Mouse (Mus musculus) embryo, embryonic 11.5 days (tissue): Measurements from ENCODE around the gene Gm28635.

Experiments used
- DNase-seq: peaks from one replicate; pipeline ENCODE4 v3.0.0-alpha.2; 2012; ENCODE audit warnings: low read depth, low spot score

The Gm28635 gene

DNA sequence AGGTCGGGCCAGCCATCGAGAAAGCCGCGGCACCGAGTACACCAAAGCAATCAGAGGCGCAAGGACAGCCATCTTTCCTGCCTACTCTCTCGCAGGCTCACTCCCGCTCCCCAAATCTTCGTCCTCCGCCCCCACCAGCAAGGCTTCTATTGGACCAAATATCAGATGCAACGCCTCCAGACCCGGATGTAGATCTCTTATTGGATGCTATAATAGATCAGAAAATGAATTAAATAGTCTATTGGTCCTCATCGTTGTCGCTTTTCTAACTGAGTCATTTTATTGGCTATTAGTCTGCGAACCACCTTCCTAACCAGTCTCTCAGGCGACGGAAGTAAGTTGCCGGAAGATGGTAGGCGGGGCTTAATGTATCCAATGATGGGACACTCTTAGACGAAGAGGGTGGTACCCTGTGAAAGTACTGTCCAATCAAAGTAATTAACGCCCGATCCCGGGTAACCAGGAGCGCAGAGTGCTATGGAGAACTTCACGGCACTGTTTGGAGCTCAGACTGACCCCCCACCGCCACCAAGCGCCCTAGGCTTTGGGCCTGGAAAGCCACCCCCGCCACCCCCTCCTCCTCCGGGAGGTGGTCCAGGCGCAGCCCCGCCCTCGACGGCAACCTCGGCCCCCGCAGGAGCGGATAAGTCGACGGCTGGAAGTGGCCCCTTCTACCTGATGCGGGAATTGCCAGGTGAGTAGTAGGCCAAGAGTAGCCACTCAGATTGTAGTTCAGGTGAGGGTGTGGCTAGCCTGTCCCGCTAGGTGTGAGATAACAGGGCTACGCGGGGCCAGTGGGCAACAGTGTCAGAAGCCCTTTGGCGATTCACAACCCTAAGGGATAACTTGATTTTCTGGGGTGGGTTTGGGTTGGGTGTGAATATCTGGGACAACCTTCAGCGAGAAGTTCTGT is at the start of gene Gm28635, which contains the start of gene Med19:
Gene Gm28635 (minus strand): TSS at position 74 of the 913 bp plus-strand sequence.
Gene Med19 (plus strand): TSS at position 435 of the 913 bp plus-strand sequence.
- DNase-seq: peak; percentile 97

DNA sequence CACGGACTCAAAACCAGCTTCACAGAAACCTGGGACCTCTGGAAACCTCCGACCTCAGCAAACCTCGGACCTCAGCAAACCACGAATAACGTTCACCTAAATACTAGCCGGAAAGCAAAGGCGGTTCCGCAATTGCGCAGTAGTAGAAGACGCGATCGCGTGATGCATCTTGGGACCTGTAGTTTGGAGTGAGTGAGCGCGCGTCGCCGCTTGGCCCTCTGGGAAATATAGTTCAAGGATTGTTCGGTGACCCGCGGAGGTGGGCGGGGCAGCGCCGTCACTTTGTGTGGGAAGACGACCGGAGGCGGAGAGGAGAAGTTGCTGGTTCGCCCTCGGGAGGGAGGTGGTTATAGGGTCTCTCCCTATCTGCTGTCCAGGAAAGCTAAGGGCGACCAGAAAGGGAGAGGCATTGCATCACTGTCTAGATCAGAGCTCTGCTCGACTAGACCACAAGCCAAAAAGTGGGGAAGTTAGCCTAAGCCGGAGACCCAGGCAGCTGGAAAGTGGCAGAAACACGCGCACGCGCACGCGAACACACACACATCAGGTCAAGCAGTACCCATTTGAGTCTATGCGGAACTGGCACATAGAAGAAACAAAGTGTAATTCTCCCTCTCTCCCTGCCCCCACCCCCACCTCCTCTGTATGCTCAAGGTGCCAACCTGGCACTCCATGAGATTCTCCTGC is 49.5 kb upstream of the Gm28635 start, which contains the start of gene Clp1:
Gene Clp1 (minus strand): TSS at position 179 of the 687 bp plus-strand sequence.
- DNase-seq: peak; percentile 97

DNA sequence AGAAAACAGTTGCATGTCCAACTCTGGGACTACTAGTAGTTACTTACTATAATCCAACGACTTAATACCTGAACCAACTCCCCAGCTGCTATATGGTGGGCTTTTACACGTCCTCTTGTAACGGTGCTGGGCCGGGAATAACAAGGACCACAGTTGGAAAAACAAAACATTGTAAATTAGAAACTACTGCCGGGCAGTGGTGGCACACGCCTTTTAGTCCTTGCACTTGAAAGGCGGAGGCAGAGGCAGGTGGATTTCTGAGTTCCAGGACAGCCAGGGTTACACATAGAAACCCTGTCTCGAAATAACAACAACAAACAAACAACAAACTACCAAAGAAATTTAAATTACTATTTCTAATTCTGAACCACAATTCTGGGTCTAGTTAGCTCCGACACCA is 48.9 kb upstream of the Gm28635 start:
- DNase-seq: no peak

DNA sequence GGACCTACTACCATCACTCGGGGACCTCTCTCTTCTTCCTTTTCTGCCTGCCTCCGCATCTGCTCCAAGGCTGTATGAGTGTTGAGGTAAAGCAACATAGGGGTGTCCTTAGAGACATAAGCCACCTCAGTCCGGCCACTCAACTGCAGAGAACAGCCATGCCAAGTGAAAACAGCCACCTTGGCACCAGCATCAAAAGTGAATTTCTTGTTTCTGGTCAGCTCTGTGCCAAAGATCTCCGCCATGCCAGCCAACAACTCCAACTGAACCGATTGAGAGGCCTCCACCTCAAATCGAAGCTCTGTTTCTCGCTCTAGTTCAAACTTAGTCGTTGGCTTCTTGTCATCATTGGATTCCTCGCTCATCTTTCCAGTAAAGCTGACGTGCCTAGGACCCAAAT is 47.9 kb upstream of the Gm28635 start:
- no peak for DNase-seq

DNA sequence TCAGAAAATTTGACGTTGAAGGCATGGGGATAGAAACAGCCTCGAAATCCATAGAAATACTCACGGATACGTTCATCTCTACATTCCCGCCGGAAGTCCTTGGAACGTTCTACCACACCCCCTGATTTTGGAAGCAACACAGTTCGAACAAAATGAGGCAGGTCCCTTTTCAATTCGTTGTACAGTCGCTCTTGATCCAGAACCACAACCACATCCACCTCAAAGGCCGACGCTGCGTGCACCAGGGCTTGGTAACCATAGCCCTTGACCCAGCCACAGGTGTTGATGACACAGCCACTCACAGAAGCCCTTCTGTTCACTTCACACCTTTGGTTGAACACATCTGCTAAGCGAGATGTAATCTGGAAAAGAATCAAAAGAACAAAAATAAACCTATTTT is 46.0 kb upstream of the Gm28635 start:
- DNase-seq: no peak

DNA sequence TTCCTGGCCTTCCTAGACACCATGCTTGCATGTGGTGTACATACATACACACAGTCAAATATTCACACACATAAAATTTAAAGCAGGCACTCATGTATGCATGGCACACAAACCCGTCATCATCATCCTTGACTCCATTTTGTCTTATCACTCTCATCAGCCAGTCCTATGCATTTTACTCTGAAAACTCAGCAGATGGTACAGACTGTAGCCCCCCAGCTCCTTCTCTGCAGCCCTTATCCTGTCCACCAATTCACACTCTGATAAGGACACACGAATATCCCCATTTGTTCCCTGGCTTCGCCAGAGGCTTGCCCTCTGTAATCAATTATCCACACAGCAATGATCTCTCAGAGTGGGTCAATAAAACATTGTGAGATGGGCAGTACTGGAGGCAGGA is 43.3 kb upstream of the Gm28635 start:
- no peak for DNase-seq

DNA sequence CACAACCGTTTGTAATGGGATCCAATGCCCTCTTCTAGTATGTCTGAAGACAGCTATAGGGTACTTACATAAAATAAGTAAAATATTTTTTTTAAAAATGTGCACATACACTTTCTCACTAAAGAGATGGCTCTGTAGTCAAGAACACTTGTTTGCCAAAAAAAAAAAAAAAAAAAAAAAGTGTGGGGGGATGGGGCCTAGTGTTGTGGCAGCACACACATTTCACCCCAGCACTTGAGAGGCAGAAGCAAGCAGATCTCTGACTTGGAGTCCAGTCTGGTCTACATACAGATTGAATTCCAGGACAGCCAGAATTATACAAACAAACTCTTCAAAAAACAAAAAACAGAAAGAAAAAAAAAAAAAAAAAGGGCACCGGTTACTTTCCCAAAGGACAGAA is 42.9 kb upstream of the Gm28635 start:
- no peak for DNase-seq

DNA sequence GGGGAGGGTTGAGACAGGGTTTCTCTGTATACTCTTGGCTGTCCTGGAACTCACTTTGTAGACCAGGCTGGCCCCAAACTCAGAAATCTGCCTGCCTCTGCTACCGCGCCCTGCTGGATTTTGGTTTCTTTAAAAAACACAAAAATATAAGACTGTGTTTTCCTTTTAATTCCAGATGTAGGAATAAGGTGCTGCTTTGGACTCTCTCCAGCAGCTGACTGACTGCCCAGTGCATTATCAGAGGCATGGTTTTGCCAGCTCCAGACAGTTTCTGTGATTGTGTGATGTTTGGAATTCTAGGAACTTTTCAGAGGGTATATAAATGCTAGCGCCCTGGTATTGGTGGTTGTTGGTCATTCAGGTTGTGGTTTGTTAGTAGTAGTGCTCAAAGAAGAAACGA is 39.5 kb upstream of the Gm28635 start:
- no peak for DNase-seq

DNA sequence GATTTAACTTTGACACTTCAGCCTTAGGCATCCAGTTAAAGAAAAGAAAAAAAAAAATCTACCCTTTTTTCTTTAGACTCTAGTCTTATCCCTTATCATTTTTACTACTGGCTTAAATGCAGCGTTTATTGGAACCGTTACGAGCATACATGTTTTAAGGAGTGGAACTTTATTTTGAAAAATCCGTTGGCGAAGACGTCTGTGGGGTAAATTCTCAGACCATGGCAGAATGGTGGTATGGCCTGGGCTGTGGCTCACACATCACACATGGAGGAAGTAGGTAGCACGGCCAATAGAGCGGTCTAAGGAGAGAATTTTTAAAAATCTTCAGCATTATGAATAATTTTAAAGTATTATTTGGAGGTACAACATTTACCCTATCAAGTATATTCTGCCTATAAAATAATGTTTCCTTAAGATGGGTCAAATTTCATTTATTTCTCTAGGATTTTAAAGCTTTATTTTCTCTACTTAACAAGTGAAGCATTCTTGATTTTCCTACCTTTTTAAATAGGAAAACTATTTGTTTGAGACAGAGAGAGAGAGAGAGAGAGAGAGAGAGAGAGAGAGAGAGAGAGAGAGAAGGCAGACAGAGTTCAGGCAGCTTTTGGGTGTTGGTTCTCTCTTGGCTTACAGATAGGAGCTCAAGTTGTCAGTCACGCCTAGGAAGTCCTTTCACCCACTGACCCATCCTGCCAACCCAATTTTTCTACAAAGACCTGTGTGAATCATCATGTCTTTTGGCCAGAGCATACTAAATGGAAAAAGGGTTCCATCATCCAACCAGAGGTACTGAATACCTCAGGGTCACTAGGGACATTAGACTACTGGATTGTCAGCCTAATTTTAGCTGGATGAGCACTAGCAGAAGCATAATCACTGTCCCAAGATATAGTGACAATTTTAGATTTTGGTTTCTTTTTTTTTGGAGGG is 38.8 kb upstream of the Gm28635 start:
- no peak for DNase-seq

DNA sequence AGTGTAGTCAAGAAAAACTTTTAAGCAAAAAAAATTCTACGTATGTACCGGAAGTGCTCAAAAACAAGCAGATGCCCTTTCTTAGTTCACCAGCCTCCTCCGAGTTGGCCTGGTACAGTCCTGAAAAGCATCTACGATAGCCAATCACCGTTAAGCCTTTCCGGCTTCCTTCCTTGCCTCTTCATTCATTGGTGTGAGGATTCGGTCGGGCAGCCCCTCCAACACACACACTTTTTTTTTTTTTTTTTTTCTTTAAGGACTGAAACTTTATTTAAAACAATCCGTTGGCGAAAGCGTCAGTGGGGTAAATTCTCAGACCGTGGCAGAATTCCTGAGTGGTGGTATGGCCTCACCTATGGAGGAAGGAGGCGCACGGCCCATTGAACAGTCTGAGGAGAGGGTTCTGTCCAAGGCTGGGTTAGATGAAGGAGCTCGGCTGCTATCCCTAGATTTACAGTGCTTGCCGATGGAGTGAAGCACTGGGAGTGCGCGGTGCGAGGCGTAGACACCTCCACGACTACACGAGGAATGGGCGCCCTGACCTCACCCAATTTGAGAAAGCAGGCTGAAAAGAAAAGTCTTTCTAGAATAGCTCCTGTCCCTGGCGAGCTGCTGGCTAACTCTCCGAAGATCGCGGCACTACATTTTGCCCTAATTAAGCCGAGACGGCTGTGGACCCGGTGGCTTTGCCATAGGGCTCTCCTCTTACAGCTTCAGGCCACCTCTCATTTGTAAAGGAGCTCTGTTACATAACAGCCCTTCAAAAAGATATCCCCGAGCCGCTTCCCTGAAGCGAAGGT is 37.9 kb upstream of the Gm28635 start:
- DNase-seq: peak; percentile 82

DNA sequence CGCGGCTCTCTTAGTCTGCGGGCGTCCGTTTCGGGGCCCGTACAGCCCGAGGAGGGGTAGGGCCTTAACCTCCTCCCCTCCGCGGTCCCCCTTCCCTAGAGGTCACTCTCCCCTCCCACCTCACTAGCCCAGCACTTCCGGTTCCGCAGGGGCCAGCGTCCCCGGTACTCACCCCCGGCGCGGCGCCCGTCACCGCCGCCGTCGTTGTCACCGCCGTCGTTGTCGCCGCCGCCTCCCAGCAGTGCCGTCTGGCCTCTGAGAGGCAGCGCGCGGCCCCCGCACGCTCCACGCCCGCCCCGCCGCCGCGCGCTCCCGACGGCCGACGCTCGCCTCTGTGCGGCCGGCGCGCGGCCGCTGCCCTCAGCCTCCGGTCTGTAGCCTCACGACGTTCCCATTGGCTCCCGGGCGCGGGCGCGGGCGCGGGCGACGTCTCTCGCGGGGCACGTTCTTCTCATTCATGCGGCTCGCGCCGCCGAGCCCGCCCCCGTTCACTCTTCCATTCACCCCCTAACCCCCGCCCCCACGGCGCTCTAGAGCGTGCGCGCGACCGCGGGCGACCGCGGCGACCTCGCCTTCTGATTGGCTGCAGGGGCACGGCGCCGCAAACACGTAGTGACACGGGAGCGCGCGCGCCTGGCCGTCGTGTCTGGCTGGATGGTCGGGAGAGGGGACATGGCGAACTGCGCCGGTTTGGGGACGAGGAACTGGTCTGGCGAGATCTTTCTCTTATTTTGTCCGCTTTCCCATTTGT is 37.1 kb upstream of the Gm28635 start, which contains the start of gene Zdhhc5:
Gene Zdhhc5 (minus strand): TSS at position 370 of the 751 bp plus-strand sequence.
- peak; percentile 99 for DNase-seq

DNA sequence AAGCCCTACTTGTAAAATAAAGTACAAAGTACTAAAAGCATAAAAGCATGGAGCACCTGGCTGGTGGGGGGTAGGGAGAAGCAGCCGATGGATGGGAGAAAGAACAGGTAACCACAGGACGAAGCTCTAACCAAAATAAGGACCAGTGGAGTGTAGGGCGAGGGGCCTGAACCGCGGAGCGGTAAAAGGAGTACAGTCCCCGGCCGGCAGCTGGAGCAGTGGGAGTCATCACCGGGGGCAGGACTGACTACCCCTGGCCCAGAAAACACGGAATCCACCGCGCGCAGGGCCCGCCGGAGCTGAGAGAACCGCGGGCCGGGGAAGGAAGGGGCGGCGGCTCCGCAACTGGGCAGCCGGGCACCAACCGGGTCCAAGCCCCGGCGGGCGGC is 36.6 kb upstream of the Gm28635 start:
- DNase-seq: no peak

DNA sequence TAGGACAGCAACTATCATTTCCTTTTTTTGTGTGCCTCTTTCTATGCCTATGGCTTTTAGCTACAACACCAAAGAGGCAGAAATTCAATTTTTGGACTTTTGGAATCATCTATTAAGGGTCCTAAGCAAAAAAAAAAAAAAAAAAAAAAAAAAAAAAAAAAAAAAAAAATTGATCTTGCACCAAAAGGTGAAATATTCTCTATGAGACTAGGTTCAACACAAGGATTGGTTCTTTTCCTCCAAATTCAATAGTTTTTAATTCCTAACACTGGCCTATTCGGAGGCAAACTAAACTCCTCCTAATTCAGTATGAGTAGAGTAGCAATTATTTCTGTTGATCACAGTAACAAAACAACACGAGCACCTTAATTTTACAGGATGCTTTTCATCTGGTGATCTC is 34.1 kb upstream of the Gm28635 start:
- DNase-seq: no peak

DNA sequence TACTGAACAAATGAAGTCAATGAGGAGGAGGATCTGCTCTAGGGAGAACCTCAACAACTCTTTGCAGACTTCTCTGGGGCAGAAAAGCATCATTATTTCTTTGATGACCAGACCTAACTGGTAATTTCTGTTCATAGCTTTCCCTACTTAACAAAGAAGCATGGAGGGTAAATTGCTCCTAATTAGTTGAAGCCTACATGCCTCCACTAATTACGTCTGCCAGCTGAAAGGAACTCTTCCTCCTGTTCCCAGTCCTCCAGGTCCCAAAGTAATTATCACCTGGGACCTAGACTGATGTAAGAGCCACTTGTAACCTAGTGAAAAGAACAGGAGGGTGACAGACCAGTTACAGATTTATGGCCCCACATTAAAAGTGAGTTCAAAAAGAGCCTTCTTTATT is 29.7 kb upstream of the Gm28635 start:
- DNase-seq: no peak

DNA sequence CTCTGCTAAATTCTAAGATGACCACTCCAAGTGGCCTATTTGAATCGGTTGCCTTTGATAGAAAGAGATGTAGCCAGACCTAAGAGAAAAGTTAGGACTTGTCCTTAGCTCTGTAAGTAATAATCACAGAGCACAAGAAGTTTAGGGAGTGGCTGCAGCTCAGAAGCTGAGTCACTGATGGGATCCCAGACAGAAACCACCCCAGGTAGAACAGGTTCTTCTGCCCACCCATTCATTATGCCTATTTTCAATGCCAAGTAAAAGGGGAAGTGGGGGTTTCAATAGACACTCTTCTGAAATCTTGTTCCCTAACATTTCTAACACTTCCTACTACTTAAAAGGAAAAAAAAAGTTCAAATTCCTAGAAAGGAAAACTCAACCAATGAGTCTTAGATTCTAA is 27.5 kb upstream of the Gm28635 start:
- DNase-seq: no peak

DNA sequence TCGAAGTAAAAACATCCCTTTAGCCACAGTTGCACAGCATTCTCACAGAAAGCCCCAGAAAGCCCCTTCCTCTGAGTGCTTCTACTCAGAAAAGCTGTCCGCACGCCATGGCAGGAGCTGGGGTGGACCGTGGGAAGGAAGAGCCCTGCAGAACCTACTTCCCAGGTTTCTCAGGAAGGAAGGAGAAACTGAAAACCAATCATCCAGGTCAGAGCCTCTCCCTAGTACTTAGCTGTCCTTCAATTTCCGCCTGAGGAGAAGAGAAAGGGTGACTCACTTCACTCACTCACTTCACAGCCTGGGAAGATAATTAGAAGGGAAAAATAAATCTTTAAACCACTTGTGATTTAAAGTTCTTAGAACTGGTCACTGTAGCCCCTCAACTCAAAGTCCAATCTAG is 26.5 kb upstream of the Gm28635 start:
- no peak for DNase-seq

DNA sequence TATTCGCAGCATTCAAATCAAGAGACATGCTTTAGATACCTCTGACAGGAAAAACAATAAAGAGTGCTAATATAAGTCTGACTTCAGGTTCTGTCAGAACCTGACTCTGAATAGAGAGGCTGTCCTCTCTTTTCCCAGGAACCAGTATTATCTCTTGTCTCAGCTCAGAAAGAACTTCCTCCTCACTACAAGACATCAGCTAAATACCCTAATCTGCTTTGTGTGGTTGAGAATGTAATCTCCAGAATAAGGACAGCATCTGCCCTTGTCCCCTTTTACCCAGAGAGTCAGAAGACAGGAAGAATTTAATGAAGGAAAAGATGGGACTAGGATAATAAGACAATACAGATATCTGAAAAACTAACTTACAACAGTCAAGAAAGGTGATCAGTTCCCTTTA is 25.7 kb upstream of the Gm28635 start:
- DNase-seq: no peak

DNA sequence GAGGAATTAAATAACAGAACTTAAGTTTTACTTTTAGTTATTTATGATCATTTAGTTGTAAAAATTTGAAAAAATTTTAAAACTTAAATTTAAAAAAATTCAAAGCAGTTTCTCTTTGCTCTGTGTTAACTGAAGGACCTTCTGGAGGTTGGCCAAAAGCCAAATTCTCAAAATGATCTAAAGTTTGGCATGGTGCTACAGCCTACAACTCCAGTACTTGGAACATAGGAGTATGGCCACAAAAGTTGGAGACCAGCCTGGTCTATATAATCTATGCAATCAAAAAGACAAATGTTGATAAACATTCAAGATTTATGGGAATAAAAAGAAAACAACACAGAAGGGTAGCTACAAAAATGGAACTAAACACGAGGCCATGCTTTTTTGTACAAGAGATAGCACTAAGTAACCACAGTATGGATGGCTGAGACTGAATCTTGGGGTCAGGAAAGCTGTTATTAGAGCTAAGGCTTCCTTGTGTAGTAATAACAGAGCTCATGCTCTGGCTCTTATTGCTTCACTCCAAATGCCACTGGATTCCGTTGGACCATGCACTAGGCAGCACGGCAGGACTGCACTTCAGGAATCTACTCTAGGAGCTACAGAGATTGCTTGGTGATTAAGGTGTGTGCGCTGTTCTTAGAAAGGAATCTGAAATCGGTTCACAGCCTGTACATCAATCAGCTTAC is 17.3 kb upstream of the Gm28635 start:
- no peak for DNase-seq

DNA sequence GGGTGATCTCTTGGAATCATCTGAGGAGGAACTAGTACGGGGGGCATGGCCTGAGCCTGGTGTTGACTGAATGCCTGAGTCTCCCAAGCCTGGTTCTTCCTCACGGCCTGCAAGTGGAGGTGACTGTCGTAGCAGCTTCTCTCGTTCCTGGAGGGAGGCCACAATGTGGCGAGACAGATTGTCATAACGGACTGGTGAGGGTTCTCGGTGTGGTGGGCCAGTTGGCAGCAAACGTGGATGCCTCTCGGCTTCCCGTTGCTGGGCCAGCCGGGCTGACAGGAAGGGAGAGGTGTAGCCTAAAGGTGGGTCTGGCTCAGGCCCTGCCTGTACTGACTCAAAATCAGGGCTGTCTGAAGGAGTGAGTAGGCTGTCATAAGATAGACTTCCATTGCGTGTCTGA is 12.2 kb upstream of the Gm28635 start:
- no peak for DNase-seq
